Mouse (Mus musculus) limb, embryonic 14.5 days (tissue): ENCODE results near the gene Gm5127. TPM values are rescaled to one million over a fixed set of nuclear protein-coding genes. Genes with fewer than 3 reads are reported as not detected.

ENCODE experiments used
- ATAC-seq: fragments of 200-750 bp; cut with Nextera tagmentation; 2 replicates; pipeline ENCODE4 v1.8.0; 2017; ENCODE audit warnings: low read depth, moderate number of reproducible peaks, moderate TSS enrichment; ENCODE audit not compliant: low FRiP score
- DNase-seq: peaks from one replicate; pipeline ENCODE4 v3.0.0-alpha.2; 2015; ENCODE audit warnings: low spot score
- H3K27ac ChIP-seq: fragments of 300-500 bp; sonication (generic); replicated peaks from 2 replicates; pipeline ENCODE4 v1.5.1; 2014; ENCODE audit warnings: low read depth, mild to moderate bottlenecking, low read length, moderate library complexity, mixed read lengths
- H3K27me3 ChIP-seq: fragments of 300-500 bp; sonication (generic); 2 replicates; pipeline ENCODE4 v1.6.1; 2014; ENCODE audit warnings: low read length, mixed read lengths; ENCODE audit not compliant: control insufficient read depth, insufficient read depth
- H3K36me3 ChIP-seq: fragments of 300-500 bp; sonication (generic); 2 replicates; pipeline ENCODE4 v1.6.1; 2014; ENCODE audit warnings: mild to moderate bottlenecking, low read length, moderate library complexity, mixed read lengths; ENCODE audit not compliant: control insufficient read depth, insufficient read depth
- H3K4me1 ChIP-seq: fragments of 300-500 bp; sonication (generic); 2 replicates; pipeline ENCODE4 v1.6.1; 2014; ENCODE audit warnings: antibody characterized with exemption, low read length, mixed read lengths; ENCODE audit not compliant: control insufficient read depth, insufficient read depth
- H3K4me2 ChIP-seq: fragments of 300-500 bp; sonication (generic); replicated peaks from 2 replicates; pipeline ENCODE4 v1.6.1; 2014; ENCODE audit warnings: low read depth, mild to moderate bottlenecking, low read length, moderate library complexity; ENCODE audit not compliant: severe bottlenecking
- H3K4me3 ChIP-seq: fragments of 300-500 bp; sonication (generic); replicated peaks from 2 replicates; pipeline ENCODE4 v1.5.1; 2014; ENCODE audit warnings: low read length
- H3K9ac ChIP-seq: fragments of 300-500 bp; sonication (generic); 2 replicates; pipeline ENCODE4 v1.6.1; 2014; ENCODE audit warnings: mild to moderate bottlenecking, low read depth, low read length, moderate library complexity; ENCODE audit not compliant: severe bottlenecking
- H3K9me3 ChIP-seq: fragments of 300-500 bp; sonication (generic); 2 replicates; pipeline ENCODE4 v1.6.1; 2016; ENCODE audit warnings: low read length; ENCODE audit not compliant: control insufficient read depth
- POLR2A ChIP-seq: fragments of 200-500 bp; IDR thresholded peaks from 2 replicates; pipeline ENCODE4 v1.8.0; 2012; ENCODE audit warnings: inconsistent platforms, mild to moderate bottlenecking, moderate library complexity, borderline replicate concordance; ENCODE audit not compliant: insufficient read depth, insufficient read length; ENCODE audit errors: extremely low read depth
- WGBS: fragments of 180-500 bp; shearing (Covaris S2); extraction: QIAGEN DNeasy Blood & Tissue Kit; methylation state at CpG from one replicate; pipeline ENCODE4 v1.1.7; 2014; 5-methylcytosine and 5-hydroxymethylcytosine counted together
- microRNA-seq: library from miRNA; unstranded; fragments of <30 nt; microRNA quantifications from one replicate; pipeline ENCODE4, GENCODE M21; 2016
- polyA plus RNA-seq, 2 experiments: library from polyadenylated mRNA; depleted of rRNA in 1 of 2; stranded (reverse) in 1 of 2; unstranded in 1 of 2; fragments of >200 nt; fragmentation: Nextera tagmentation in 1 of 2; extraction: Ambion mirVana in 1 of 2; gene quantifications; 2 replicates each; pipeline versions ENCODE4 v1.2.1 to v1.2.3; 2012 to 2014

Gm5127 gene
- polyA plus RNA-seq, 2 experiments = 0.11 to 0.19 TPM

GRCm38 (mm10) chrX:106717160-106717559 is 134.2 kb downstream of the Gm5127 start:
- DNase-seq = no peak
- no peaks in the 10 kb centered on the region for H3K36me3 ChIP-seq
- no peaks in the 10 kb centered on the region for H3K9me3 ChIP-seq
- H3K4me3 ChIP-seq = no peak overlapping the region
- WGBS = 26% methylated on average over 2 of the region's 2 CpGs
- no peak for TF ChIP-seq POLR2A
- no peak overlapping the region for H3K4me2 ChIP-seq
- no peak overlapping the region for H3K9ac ChIP-seq
- H3K4me1 ChIP-seq = no peaks in the 10 kb centered on the region
- no peak overlapping the region for H3K27ac ChIP-seq
- H3K27me3 ChIP-seq = no peaks in the 10 kb centered on the region
- no peak for ATAC-seq

GRCm38 (mm10) chrX:106742241-106742640 is 159.3 kb downstream of the Gm5127 start:
- TF ChIP-seq POLR2A = no peak
- DNase-seq = no peak
- H3K4me3 ChIP-seq = no peak overlapping the region
- H3K27ac ChIP-seq = no peak overlapping the region
- no peak overlapping the region for H3K9ac ChIP-seq
- no peaks in the 10 kb centered on the region for H3K4me1 ChIP-seq
- H3K9me3 ChIP-seq = no peaks in the 10 kb centered on the region
- no peak overlapping the region for H3K4me2 ChIP-seq
- ATAC-seq = no peak
- H3K36me3 ChIP-seq = no peaks in the 10 kb centered on the region
- H3K27me3 ChIP-seq = no peaks in the 10 kb centered on the region

- no peak overlapping the region for H3K9ac ChIP-seq
- H3K27me3 ChIP-seq = no peaks in the 10 kb centered on the region
- H3K9me3 ChIP-seq = no peaks in the 10 kb centered on the region
- H3K36me3 ChIP-seq = no peaks in the 10 kb centered on the region
- no peak overlapping the region for H3K4me3 ChIP-seq
- H3K27ac ChIP-seq = no peak overlapping the region
- TF ChIP-seq POLR2A = no peak
- WGBS = 43% methylated on average over 1 of the region's 1 CpGs
- DNase-seq = no peak
- ATAC-seq = no peak
- H3K4me1 ChIP-seq = no peaks in the 10 kb centered on the region
- no peak overlapping the region for H3K4me2 ChIP-seq
Measured at GRCm38 (mm10) chrX:106755272-106755671, 172.3 kb downstream of the Gm5127 start.

Small RNA genes lying within 50 kb of the gene (microRNA-seq; reads per million reads assigned to microRNA genes)
- not detected for gene Gm22102

Other genes with a start within 250 kb of the Gm5127 start
- gene Fndc3c1, start 97.8 kb upstream of the Gm5127 start, polyA plus RNA-seq (2012; rRNA removed) = 16.9 and 19.2 TPM in 2 replicates
- gene Fndc3c1, start 97.8 kb upstream of the Gm5127 start, polyA plus RNA-seq (2014; fragmentation: Nextera tagmentation; extraction: Ambion mirVana) = 14.0 and 15.4 TPM in 2 replicates
- 1.0 and 1.3 TPM in 2 replicates for gene Cysltr1, start 20.5 kb downstream of the Gm5127 start, polyA plus RNA-seq (2012; rRNA removed)
- 1.8 and 2.1 TPM in 2 replicates for gene Cysltr1, start 20.5 kb downstream of the Gm5127 start, polyA plus RNA-seq (2014; fragmentation: Nextera tagmentation; extraction: Ambion mirVana)